Mouse (Mus musculus) heart, embryonic 13.5 days (tissue): Measurements from ENCODE around the gene Cdkl2. TPM values are rescaled to one million over a fixed set of nuclear protein-coding genes. Genes with fewer than 3 reads are reported as not detected.

Source experiments
- ATAC-seq: fragments of 200-750 bp; cut with Nextera tagmentation; 2 replicates; pipeline ENCODE4 v1.8.0; 2017; ENCODE audit warnings: moderate TSS enrichment; ENCODE audit not compliant: insufficient number of reproducible peaks, low FRiP score, low TSS enrichment; ENCODE audit errors: extremely low read depth
- H3K27ac ChIP-seq: fragments of 300-500 bp; sonication (generic); replicated peaks from 2 replicates; pipeline ENCODE4 v1.5.1; 2015; ENCODE audit warnings: moderate library complexity, mild to moderate bottlenecking, inconsistent platforms
- H3K27me3 ChIP-seq: fragments of 300-500 bp; sonication (generic); replicated peaks from 2 replicates; pipeline ENCODE4 v1.6.1; 2015; ENCODE audit warnings: mild to moderate bottlenecking, inconsistent platforms
- H3K36me3 ChIP-seq: fragments of 300-500 bp; sonication (generic); 2 replicates; pipeline ENCODE4 v1.6.1; 2015; ENCODE audit warnings: mild to moderate bottlenecking, inconsistent platforms
- H3K4me1 ChIP-seq: fragments of 300-500 bp; sonication (generic); 2 replicates; pipeline ENCODE4 v1.6.1; 2015; ENCODE audit warnings: inconsistent platforms
- H3K4me2 ChIP-seq: fragments of 300-500 bp; sonication (generic); 2 replicates; pipeline ENCODE4 v1.6.1; 2015; ENCODE audit warnings: inconsistent platforms, mild to moderate bottlenecking, moderate library complexity
- H3K4me3 ChIP-seq: fragments of 300-500 bp; sonication (generic); 2 replicates; pipeline ENCODE4 v1.5.1; 2015; ENCODE audit warnings: moderate library complexity, mild to moderate bottlenecking, inconsistent platforms
- H3K9ac ChIP-seq: fragments of 300-500 bp; sonication (generic); 2 replicates; pipeline ENCODE4 v1.6.1; 2015; ENCODE audit warnings: inconsistent platforms, mild to moderate bottlenecking, moderate library complexity
- H3K9me3 ChIP-seq: fragments of 300-500 bp; sonication (generic); 2 replicates; pipeline ENCODE4 v1.6.1; 2016; ENCODE audit warnings: inconsistent platforms
- WGBS: fragments of 180-500 bp; shearing (Covaris S2); methylation state at CpG from one replicate; pipeline ENCODE4 v1.1.7; 2015; ENCODE audit warnings: mixed read lengths; 5-methylcytosine and 5-hydroxymethylcytosine counted together
- polyA plus RNA-seq: library from polyadenylated mRNA; unstranded; fragments of >200 nt; fragmentation: Nextera tagmentation; extraction: Ambion mirVana; gene quantifications from 2 replicates; pipeline ENCODE4 v1.2.1, GENCODE M21; 2015

Cdkl2 gene
- polyA plus RNA-seq, 1 experiment from 2014 or later: 0.66 TPM

DNA sequence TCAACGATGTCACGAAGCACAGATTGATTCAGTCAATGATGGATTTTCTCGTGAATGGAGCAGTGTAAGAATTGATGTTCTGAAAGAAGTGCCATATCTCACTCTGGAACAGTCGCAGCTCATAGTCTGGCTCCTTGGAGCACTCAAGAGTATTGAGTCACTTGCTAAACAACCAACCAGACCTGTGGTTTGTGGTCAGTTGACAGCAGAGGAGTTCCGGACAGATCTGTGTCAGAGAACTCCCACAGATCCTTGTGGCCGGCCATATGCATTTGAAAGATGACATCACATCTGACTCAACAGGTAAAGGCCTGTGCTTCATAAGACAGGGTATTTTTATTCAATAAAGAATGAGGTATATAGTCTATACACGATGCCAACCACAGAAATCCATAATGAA, 69.7 kb downstream of the Cdkl2 start:
- no peak overlapping the region for H3K4me3 ChIP-seq
- no peaks in the 10 kb centered on the region for H3K4me1 ChIP-seq
- no peak overlapping the region for H3K4me2 ChIP-seq
- no peaks in the 10 kb centered on the region for H3K9me3 ChIP-seq
- H3K27me3 ChIP-seq: no peaks in the 10 kb centered on the region
- no peak overlapping the region for H3K9ac ChIP-seq
- H3K36me3 ChIP-seq: peaks cover 6% of the 10 kb centered on the region; the same call in 1 of the 2 replicates
- 86% methylated on average over 7 of the region's 7 CpGs for WGBS
- no peak overlapping the region for H3K27ac ChIP-seq
- ATAC-seq: no peak

DNA sequence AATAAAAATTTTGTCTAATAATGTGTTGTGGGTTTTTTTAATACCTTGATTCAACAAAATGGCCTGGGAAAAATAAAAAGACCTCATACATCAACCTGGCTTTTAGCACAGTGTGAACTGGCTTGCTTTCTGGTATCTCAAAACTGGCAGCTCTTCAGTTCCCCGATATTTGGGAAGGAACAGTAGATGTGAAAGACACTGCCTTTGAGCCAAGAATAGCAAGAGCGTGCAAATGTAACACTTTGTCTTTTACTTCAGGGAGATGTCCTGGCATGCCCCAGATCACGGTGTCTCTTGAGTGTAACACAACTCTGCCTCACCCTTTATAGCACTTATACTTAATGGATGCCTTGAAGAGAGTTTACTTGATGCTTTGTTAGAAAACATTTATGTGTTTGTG, 71.6 kb downstream of the Cdkl2 start:
- Histone ChIP-seq H3K27ac (no peak overlapping the region), H3K36me3 (peaks cover 9% of the 10 kb centered on the region; the same call in 1 of the 2 replicates), H3K4me1 (no peaks in the 10 kb centered on the region), H3K4me2 (no peak overlapping the region), H3K4me3 (no peak overlapping the region), H3K9me3 (no peaks in the 10 kb centered on the region), H3K9ac (no peak overlapping the region), H3K27me3 (no peaks in the 10 kb centered on the region)
- no peak for ATAC-seq
- WGBS: 79% methylated on average over 3 of the region's 3 CpGs

DNA sequence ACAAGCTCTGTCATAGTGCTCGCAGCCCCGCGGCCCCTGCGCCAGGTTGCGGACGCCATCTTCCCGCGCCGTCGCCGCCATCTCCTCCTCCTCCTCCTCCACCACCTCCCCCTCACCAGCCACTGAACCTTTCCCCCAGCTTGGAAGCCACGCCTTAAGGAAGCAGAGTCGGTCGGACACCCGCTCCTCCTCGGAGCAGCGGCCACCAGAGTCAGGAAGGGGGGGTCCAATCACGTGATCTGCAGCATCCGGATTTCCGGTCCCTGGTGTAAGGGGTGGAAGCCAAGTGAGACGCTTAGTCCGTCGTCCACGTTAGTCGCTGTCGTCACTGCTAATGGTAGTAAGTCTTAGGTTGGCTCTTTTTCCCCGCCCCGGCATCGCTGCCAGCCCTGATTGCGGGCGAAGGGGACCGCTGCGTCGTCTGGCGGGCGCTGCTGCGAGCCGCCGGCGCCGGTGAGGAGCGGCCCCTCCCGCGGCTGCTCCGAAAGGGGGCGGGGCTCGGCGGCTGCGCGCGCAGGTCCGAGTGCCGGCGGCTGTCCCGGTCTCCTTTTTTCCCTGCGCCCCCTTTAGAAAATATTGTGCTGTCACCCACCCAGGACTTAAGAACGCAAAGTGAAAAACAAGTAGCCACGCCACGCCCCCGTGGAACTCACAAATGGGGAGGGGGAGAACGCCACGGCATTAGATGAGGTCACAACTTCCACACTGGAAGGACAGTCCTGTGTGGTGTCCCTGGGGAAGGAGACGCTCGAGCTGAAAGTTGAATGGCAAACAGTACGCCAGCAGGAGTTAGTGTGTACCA, 80.8 kb downstream of the Cdkl2 start, which contains the start of gene Rchy1:
Gene Rchy1, minus strand, starts transcription at position 430 of the 802 bp plus-strand sequence.
- peak; percentile 95 for ATAC-seq
- H3K4me1 ChIP-seq: peaks cover 39% of the 10 kb centered on the region
- under 1% methylated on average over 64 of the region's 65 CpGs for WGBS

DNA sequence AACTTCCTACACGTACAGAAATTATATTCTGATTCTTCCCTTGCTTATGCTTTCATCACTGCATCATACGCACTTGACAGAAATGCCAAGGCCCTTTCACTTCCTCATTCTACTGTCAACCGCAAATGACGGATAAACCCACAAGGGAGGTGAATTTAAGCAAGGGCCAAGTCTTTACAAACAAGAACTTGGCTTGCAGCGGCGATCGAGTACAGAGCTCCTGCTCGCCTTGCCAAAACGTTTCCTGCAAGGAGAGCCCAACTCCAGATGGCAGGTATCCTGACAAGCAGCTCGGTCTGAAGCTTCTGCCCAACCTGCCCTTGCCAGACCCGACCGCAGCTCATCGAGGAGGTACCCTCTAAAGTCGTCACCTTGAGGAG, 81.4 kb downstream of the Cdkl2 start:
- WGBS: under 1% methylated on average over 14 of the region's 14 CpGs
- H3K36me3 ChIP-seq: peaks cover 16% of the 10 kb centered on the region
- no peaks in the 10 kb centered on the region for H3K9me3 ChIP-seq
- H3K4me1 ChIP-seq: peaks cover 39% of the 10 kb centered on the region
- H3K9ac ChIP-seq: peak overlapping the region; percentile 89
- H3K27me3 ChIP-seq: no peaks in the 10 kb centered on the region
- peak overlapping the region; percentile 88 for H3K4me3 ChIP-seq
- peak overlapping the region; percentile 99 for H3K27ac ChIP-seq
- peak overlapping the region; percentile 77 for H3K4me2 ChIP-seq
- no peak for ATAC-seq

More for the DNA sequence above, 80.8 kb downstream of the Cdkl2 start, which contains the start of gene Rchy1:
- H3K36me3 ChIP-seq: peaks cover 13% of the 10 kb centered on the region
- H3K27me3 ChIP-seq: no peaks in the 10 kb centered on the region
- peak within 1 kb of the TSS; percentile 88 for H3K4me3 ChIP-seq
- H3K27ac ChIP-seq: peak within 1 kb of the TSS; percentile 99
- H3K9ac ChIP-seq: peak within 1 kb of the TSS; percentile 89
- no peaks in the 10 kb centered on the region for H3K9me3 ChIP-seq
- H3K4me2 ChIP-seq: peak within 1 kb of the TSS; percentile 77

DNA sequence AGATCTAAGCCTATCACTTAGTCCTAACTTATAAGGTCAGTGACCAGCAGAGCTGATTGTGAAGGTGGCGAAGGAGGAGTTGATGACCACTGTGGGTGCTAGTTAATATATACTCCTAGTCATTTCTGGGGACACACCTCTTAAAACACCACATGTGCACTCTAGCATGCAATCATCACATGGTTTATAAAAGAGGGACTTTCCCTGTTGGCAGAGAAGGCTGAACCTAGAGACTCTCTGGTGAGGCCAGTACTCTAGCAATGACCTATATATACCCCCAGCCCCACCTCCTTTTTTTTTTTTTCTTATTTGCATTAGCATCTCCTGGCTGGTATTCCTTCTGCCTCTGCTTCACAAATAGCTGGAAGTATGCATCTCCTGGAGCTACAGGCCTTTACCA, 82.3 kb downstream of the Cdkl2 start:
- Histone ChIP-seq H3K27me3 (no peaks in the 10 kb centered on the region), H3K9ac (peak overlapping the region; percentile 89), H3K27ac (peak overlapping the region; percentile 99), H3K4me2 (peak overlapping the region; percentile 77), H3K9me3 (no peaks in the 10 kb centered on the region), H3K36me3 (peaks cover 23% of the 10 kb centered on the region), H3K4me1 (peaks cover 39% of the 10 kb centered on the region), H3K4me3 (peak overlapping the region; percentile 88)
- WGBS: 66% methylated on average over 1 of the region's 1 CpGs
- ATAC-seq: no peak

DNA sequence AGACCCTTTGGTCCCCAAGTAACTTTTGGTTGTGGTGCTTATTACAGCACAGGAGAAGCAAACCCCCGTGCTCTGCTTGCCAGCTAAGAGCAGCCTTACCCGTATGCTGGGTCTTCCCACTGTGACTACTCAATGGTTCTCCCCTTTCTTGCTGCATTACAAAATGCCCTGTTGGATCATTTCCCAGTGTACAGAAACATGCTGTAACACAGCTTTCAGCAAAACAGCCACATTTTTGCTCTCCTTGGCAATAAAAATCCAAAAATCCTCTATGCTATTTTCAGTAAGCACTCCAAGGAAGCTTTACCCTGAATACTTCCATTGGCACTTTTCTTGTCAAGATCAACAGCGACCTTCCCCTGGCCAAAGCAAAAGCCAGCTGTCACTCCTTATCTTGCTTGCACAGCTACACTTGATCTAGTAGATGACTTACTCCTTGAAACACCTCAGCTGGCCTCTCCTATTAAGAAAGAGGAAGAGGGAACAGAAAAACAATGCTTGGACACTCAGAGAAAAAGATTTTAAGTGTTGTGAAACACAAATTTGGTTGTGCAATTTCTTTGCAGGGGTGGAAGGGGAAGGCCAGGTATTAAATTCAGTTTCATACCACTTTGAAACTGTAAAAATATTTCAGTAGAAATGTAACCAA, 83.0 kb downstream of the Cdkl2 start:
- WGBS: 33% methylated on average over 3 of the region's 3 CpGs
- Histone ChIP-seq H3K4me1 (peaks cover 39% of the 10 kb centered on the region), H3K27me3 (no peaks in the 10 kb centered on the region), H3K4me3 (peak overlapping the region; percentile 88), H3K9ac (peak overlapping the region; percentile 89), H3K27ac (peak overlapping the region; percentile 99), H3K36me3 (peaks cover 26% of the 10 kb centered on the region), H3K4me2 (peak overlapping the region; percentile 77), H3K9me3 (no peaks in the 10 kb centered on the region)
- no peak for ATAC-seq

DNA sequence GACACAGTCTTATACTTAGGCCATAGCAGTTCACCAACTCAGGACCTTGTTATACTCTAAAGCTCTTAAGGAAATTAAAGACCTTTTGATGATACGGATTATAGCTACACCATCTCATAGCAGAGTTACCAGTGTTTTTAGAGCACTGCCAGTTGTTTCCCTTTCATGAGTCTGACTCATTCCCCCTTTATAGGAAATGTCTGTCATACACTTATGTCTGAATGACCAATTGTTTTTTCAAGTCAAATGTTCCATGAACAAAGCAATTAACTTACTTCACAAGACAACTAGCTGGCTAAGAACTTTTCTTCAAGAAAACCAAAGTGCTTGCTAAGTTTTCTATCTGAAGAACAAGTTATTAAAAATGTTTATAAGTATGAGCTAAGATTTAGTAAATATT, 83.7 kb downstream of the Cdkl2 start:
- Histone ChIP-seq H3K36me3 (peaks cover 32% of the 10 kb centered on the region), H3K4me1 (peaks cover 39% of the 10 kb centered on the region), H3K27me3 (no peaks in the 10 kb centered on the region), H3K9ac (peak overlapping the region; percentile 89; the same call in 1 of the 2 replicates), H3K27ac (peak overlapping the region; percentile 71; the same call in 1 of the 2 replicates), H3K4me3 (peak overlapping the region; percentile 88), H3K9me3 (no peaks in the 10 kb centered on the region), H3K4me2 (peak overlapping the region; percentile 77)
- WGBS: 64% methylated on average over 1 of the region's 1 CpGs
- no peak for ATAC-seq

DNA sequence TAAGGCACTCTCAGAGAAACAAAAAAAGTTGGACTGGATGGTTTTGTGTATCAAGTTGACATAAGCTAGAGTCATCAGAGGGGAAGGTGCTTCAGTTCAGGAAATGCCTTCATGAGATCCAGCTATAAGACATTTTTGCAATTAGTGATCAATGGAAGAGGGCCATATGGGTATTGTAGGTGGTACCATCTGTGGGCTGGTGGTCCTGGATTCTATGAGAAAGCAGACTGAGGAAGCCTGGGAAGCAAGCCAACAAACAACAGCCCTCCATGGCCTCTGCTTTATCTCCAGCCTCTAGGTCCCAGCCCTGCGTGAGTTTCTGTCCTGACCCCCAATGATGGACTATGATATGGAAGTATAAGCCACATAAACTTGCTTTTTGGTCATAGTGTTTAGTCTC, 84.6 kb downstream of the Cdkl2 start:
- no peak overlapping the region for H3K9ac ChIP-seq
- peaks cover 39% of the 10 kb centered on the region for H3K36me3 ChIP-seq
- 56% methylated on average over 1 of the region's 1 CpGs for WGBS
- H3K9me3 ChIP-seq: no peaks in the 10 kb centered on the region
- H3K27ac ChIP-seq: no peak overlapping the region
- no peak for ATAC-seq
- H3K4me1 ChIP-seq: peaks cover 36% of the 10 kb centered on the region
- H3K4me3 ChIP-seq: no peak overlapping the region
- no peak overlapping the region for H3K4me2 ChIP-seq
- H3K27me3 ChIP-seq: no peaks in the 10 kb centered on the region

DNA sequence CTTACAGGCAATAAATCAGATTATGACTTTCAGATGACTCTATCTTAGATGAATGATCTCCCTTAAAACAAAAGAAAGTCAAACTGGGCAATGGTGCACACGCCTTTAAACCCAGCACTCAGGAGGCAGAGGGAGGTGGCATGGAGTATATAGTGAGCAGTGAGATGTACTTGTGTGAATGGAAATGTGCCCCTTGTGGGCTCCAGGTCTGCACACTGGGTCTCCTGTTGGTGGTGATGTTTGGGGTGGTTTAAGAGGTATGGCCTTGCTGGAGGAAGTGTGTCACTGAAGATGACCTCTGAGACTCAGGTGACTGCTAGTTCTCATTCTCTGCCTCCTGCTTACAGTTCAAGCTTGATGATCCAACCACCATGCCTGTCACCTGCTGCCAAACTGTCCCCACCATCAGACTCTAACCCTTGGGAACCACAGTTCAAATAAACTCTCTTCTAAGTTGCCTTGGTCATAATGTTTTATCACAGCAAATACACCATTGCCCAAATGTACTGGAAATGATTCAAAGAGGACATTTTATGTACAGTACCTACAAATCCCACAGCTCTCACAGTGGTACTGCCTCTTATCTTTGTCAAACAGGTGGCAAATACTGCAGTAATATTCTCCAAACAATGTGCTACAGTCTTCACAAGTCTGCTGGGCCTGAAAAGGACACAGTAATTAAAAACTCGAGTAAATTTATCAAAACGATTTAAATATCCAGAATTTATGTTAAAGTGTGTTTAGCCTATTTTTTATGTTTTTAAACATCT, 86.5 kb downstream of the Cdkl2 start:
- Histone ChIP-seq H3K27me3 (no peaks in the 10 kb centered on the region), H3K27ac (no peak overlapping the region), H3K9me3 (no peaks in the 10 kb centered on the region), H3K36me3 (peaks cover 56% of the 10 kb centered on the region), H3K9ac (no peak overlapping the region), H3K4me1 (peaks cover 28% of the 10 kb centered on the region), H3K4me3 (no peak overlapping the region), H3K4me2 (no peak overlapping the region)
- 82% methylated on average over 3 of the region's 3 CpGs for WGBS
- ATAC-seq: no peak
